Mouse (Mus musculus): Measurements from ENCODE around the gene Gm340. TPM values are rescaled to one million over a fixed set of nuclear protein-coding genes. Genes with fewer than 3 reads are reported as not detected.

The Gm340 gene
- polyA plus RNA-seq (2014; fragmentation: Illumina TruSeq; extraction: RNeasy Lipid Tissue Mini Kit (QIAGEN cat#74804); ENCODE audit: low read depth, low replicate concordance) = 1.2 TPM

DNA sequence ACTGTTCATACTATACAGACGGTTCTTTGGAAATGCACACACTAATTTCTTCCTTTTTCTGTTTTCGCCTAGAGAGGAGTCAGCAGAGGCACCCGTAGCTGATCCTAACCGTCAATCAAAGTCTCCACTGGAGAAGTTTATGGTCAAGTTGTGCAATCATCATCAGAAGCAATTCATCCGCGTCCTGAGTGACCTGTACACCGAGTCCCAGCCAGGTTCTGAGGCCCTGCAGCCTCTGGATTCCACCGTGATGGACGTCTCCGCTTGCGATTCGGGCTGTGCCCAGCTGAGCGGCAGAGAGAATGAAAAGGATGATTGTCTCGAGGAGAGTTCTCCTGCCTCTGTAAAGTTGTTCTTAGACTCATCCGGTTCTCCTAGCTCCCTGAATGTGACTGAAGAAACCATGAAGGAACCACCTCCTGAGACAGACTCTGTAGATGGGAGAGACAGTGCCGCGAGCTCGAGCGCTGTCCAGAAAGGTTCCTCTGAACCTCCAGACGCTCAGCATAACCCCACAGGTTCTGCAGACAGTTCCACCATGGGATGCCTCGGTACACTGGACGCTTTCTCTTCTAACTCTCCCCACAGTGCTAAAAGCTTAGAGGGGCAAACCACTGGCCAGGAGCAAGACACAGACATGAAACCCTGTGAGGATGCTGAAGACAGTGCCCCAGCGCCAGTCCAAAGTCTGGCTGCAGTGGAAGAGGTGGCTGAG, at the start of gene Gm340:
Gm340 (plus strand) TSS at position 665 of the 715 bp plus-strand sequence.

Other genes starting within 250 kb of the Gm340 start
- 1.4 TPM for gene Pik3ap1, start 197.3 kb upstream of the Gm340 start, polyA plus RNA-seq (2014; fragmentation: Illumina TruSeq; extraction: RNeasy Lipid Tissue Mini Kit (QIAGEN cat#74804); ENCODE audit: low read depth, low replicate concordance)
- 3.5 TPM for gene Lcor, start 99.7 kb upstream of the Gm340 start, polyA plus RNA-seq (2014; fragmentation: Illumina TruSeq; extraction: RNeasy Lipid Tissue Mini Kit (QIAGEN cat#74804); ENCODE audit: low read depth, low replicate concordance)
- not detected for gene Slit1, start 161.3 kb downstream of the Gm340 start, polyA plus RNA-seq (2014; fragmentation: Illumina TruSeq; extraction: RNeasy Lipid Tissue Mini Kit (QIAGEN cat#74804); ENCODE audit: low read depth, low replicate concordance)
- 1.8 TPM for gene Arhgap19, start 219.7 kb downstream of the Gm340 start, polyA plus RNA-seq (2014; fragmentation: Illumina TruSeq; extraction: RNeasy Lipid Tissue Mini Kit (QIAGEN cat#74804); ENCODE audit: low read depth, low replicate concordance)
- gene Frat1, start 247.6 kb downstream of the Gm340 start, polyA plus RNA-seq (2014; fragmentation: Illumina TruSeq; extraction: RNeasy Lipid Tissue Mini Kit (QIAGEN cat#74804); ENCODE audit: low read depth, low replicate concordance) = 1.5 TPM

Data from heart, adult 10 weeks (tissue).